Mouse (Mus musculus) myocyte (in vitro differentiated cells): ENCODE measurements around the gene Actb. TPM values are rescaled to one million over a fixed set of nuclear protein-coding genes. Genes with fewer than 3 reads are reported as not detected.

Experiments used
- H3K27me3 ChIP-seq: one replicate; pipeline ENCODE4 v1.6.1; 2011; ENCODE audit not compliant: control insufficient read depth, insufficient read depth, insufficient read length
- H3K36me3 ChIP-seq: one replicate; pipeline ENCODE4 v1.6.1; 2011; ENCODE audit not compliant: control insufficient read depth, insufficient read depth
- H3K4me2 ChIP-seq: one replicate; pipeline ENCODE4 v1.6.1; 2011; ENCODE audit warnings: low read depth, control low read depth
- H3K4me3 ChIP-seq: one replicate; pipeline ENCODE4 v1.5.1; 2011; ENCODE audit warnings: mild to moderate bottlenecking, control low read depth, moderate library complexity
- H3K79me2 ChIP-seq: one replicate; pipeline ENCODE4 v1.6.1; 2011; ENCODE audit not compliant: control insufficient read depth, insufficient read depth
- H3ac ChIP-seq: one replicate; pipeline ENCODE4 v1.6.1; 2011; ENCODE audit not compliant: control insufficient read depth, insufficient read length
- CEBPB ChIP-seq: IDR thresholded peaks from 2 replicates; pipeline ENCODE4 v1.6.1; 2011; ENCODE audit warnings: mild to moderate bottlenecking, moderate library complexity; ENCODE audit not compliant: poor library complexity, insufficient read depth, severe bottlenecking
- E2F4 ChIP-seq: IDR thresholded peaks from one replicate; pipeline ENCODE4 v1.6.1; 2011; ENCODE audit warnings: mild to moderate bottlenecking, control low read depth, moderate library complexity; ENCODE audit not compliant: insufficient read depth
- MAX ChIP-seq: IDR thresholded peaks from one replicate; pipeline ENCODE4 v1.6.1; 2011; ENCODE audit warnings: low read depth, mild to moderate bottlenecking, control low read depth
- MYOD1 ChIP-seq, 3 experiments: IDR thresholded peaks; one replicate each; pipeline ENCODE4 v1.6.1; 2011; ENCODE audit warnings: control low read depth in 2 of 3, low read depth in 2 of 3, mild to moderate bottlenecking in 2 of 3, moderate library complexity in 1 of 3; ENCODE audit not compliant: insufficient read length in 2 of 3, control insufficient read depth in 1 of 3
- MYOG ChIP-seq, 3 experiments: IDR thresholded peaks; one replicate each; pipeline ENCODE4 v1.6.1; 2011; ENCODE audit warnings: control low read depth in 2 of 3, low read depth in 2 of 3, mild to moderate bottlenecking in 2 of 3; ENCODE audit not compliant: insufficient read length in 2 of 3, control insufficient read depth in 1 of 3, insufficient read depth in 1 of 3
- POLR2A ChIP-seq: IDR thresholded peaks from one replicate; pipeline ENCODE4 v1.6.1; 2011; ENCODE audit warnings: low read depth, mild to moderate bottlenecking, control low read depth, moderate library complexity; ENCODE audit not compliant: insufficient read length
- POLR2AphosphoS2 ChIP-seq: IDR thresholded peaks from one replicate; pipeline ENCODE4 v1.6.1; 2011; ENCODE audit warnings: low read depth, control low read depth; ENCODE audit not compliant: insufficient read length
- REST ChIP-seq: IDR thresholded peaks from one replicate; pipeline ENCODE4 v1.6.1; 2011; ENCODE audit warnings: mild to moderate bottlenecking, control low read depth, moderate library complexity; ENCODE audit not compliant: insufficient read depth, insufficient read length
- SRF ChIP-seq: IDR thresholded peaks from one replicate; pipeline ENCODE4 v1.6.1; 2011; ENCODE audit warnings: low read depth; ENCODE audit not compliant: control insufficient read depth, insufficient read length
- TCF12 ChIP-seq: IDR thresholded peaks from one replicate; pipeline ENCODE4 v1.6.1; 2011; ENCODE audit warnings: mild to moderate bottlenecking, control low read depth; ENCODE audit not compliant: poor library complexity, insufficient read depth, severe bottlenecking
- TCF3 ChIP-seq: IDR thresholded peaks from one replicate; pipeline ENCODE4 v1.6.1; 2011; ENCODE audit warnings: low read depth, control low read depth; ENCODE audit not compliant: insufficient read length
- USF1 ChIP-seq: IDR thresholded peaks from one replicate; pipeline ENCODE4 v1.6.1; 2011; ENCODE audit warnings: low read depth, mild to moderate bottlenecking, control low read depth, moderate library complexity
- polyA plus RNA-seq: library from polyadenylated mRNA; unstranded; fragments of >200 nt; fragmentation: generic; extraction: Trizol; gene quantifications from one replicate; pipeline ENCODE4 v1.2.1, GENCODE M21; 2012; ENCODE audit warnings: missing spikeins

Actb gene
- polyA plus RNA-seq, 1 experiment = 2,198 TPM

GRCm38 (mm10) chr5:142856408-142856807, 50.1 kb downstream of the Actb start:
- TF ChIP-seq USF1 (no peak), TCF3 (no peak), CEBPB (no peak), SRF (no peak), MYOG (IDR thresholded peaks at IDR 0.05; ENCODE audit: control insufficient read depth in 1 of 3, insufficient read depth in 1 of 3, insufficient read length in 2 of 3, low read depth in 2 of 3) (no peak), MAX (no peak), REST (no peak), POLR2A (no peak), TCF12 (no peak), E2F4 (no peak), POLR2AphosphoS2 (no peak), MYOD1 (IDR thresholded peaks at IDR 0.05; ENCODE audit: control insufficient read depth in 1 of 3, insufficient read length in 2 of 3, low read depth in 2 of 3) (no peak)
- no peak overlapping the region for H3K4me3 ChIP-seq
- H3K4me2 ChIP-seq = no peak overlapping the region

GRCm38 (mm10) chr5:142854877-142855276, 51.7 kb downstream of the Actb start:
- no peak for TF ChIP-seq POLR2A
- Histone ChIP-seq H3K79me2 (no peaks in the 10 kb centered on the region), H3K27me3 (no peaks in the 10 kb centered on the region)

More at GRCm38 (mm10) chr5:142856408-142856807, 50.1 kb downstream of the Actb start:
- no peaks in the 10 kb centered on the region for H3K79me2 ChIP-seq
- H3K27me3 ChIP-seq = no peaks in the 10 kb centered on the region
- H3K36me3 ChIP-seq = no peaks in the 10 kb centered on the region
- H3ac ChIP-seq = no peak overlapping the region

GRCm38 (mm10) chr5:142853585-142853984, 53.0 kb downstream of the Actb start:
- H3K4me3 ChIP-seq = no peak overlapping the region
- no peak for TF ChIP-seq MAX
- TF ChIP-seq USF1 = no peak
- no peak for TF ChIP-seq CEBPB
- TF ChIP-seq REST = no peak
- TF ChIP-seq MYOG (IDR thresholded peaks at IDR 0.05; ENCODE audit: control insufficient read depth in 1 of 3, insufficient read depth in 1 of 3, insufficient read length in 2 of 3, low read depth in 2 of 3) = no peak
- TF ChIP-seq POLR2AphosphoS2 = no peak
- no peak for TF ChIP-seq SRF
- TF ChIP-seq TCF12 = no peak
- TF ChIP-seq POLR2A = no peak
- TF ChIP-seq TCF3 = no peak
- TF ChIP-seq MYOD1 (IDR thresholded peaks at IDR 0.05; ENCODE audit: control insufficient read depth in 1 of 3, insufficient read length in 2 of 3, low read depth in 2 of 3) = no peak
- TF ChIP-seq E2F4 = no peak
- no peaks in the 10 kb centered on the region for H3K79me2 ChIP-seq
- no peaks in the 10 kb centered on the region for H3K27me3 ChIP-seq
- no peaks in the 10 kb centered on the region for H3K36me3 ChIP-seq
- H3ac ChIP-seq = no peak overlapping the region
- H3K4me2 ChIP-seq = no peak overlapping the region

More at GRCm38 (mm10) chr5:142854877-142855276, 51.7 kb downstream of the Actb start:
- no peak overlapping the region for H3K4me2 ChIP-seq
- no peak overlapping the region for H3K4me3 ChIP-seq
- no peaks in the 10 kb centered on the region for H3K36me3 ChIP-seq
- no peak overlapping the region for H3ac ChIP-seq

Other genes starting within 250 kb of the Actb start
- gene Slc29a4, start 214.2 kb downstream of the Actb start, polyA plus RNA-seq = not detected
- 26.2 TPM for gene Tnrc18, start 89.1 kb downstream of the Actb start, polyA plus RNA-seq
- 7.6 TPM for gene Fbxl18, start 11.3 kb downstream of the Actb start, polyA plus RNA-seq
- 180 TPM for gene Fscn1, start 53.6 kb upstream of the Actb start, polyA plus RNA-seq
- gene Rnf216, start 206.2 kb upstream of the Actb start, polyA plus RNA-seq = 15.9 TPM
- gene Olfr718-ps1, start 240.8 kb upstream of the Actb start, polyA plus RNA-seq = not detected